Mouse (Mus musculus) kidney, adult 11 months (tissue): ENCODE results near the gene Rims1.

Experiments used
- DNase-seq: peaks from one replicate; pipeline ENCODE4 v3.0.0; 2022

Rims1 gene

DNA sequence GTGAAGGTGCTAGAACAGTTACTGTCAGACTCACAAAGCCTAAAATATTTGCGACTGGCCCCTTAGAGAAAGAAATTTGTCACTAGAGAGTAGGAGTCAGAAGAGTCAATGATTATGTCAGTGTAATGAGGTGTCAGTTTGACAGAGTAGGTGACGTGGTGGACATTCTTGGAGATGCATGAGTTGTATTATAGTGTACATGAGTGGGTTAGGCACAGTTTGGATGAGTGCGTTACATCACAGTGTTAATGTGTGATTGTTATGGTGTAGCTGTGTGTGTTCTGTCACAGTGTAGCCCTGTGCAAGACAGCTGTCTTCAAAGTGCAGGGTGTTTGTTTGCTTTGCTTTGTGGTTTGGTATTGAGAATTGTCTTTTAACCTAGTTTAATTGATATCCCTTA lies 226.3 kb downstream of the Rims1 start:
- DNase-seq, result no peak

DNA sequence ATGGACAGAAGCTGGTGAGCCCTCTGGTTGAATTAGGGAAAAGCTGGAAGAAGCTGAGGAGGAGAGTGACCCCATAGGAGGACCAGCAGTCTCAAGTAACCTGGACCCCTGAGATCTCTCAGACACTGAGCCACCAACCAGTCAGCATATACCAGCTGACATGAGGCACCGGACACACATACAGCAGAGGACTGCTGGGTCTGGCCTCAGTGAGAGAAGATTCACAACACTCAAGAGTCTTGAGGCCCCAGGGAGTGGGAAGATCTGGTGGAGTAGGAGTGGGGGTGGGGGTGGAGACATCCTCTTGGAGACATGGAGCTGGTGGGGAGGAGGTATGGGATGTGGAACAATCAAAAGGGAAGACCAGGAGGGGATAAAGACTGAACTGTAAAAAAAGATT lies 233.1 kb downstream of the Rims1 start:
- no peak for DNase-seq

DNA sequence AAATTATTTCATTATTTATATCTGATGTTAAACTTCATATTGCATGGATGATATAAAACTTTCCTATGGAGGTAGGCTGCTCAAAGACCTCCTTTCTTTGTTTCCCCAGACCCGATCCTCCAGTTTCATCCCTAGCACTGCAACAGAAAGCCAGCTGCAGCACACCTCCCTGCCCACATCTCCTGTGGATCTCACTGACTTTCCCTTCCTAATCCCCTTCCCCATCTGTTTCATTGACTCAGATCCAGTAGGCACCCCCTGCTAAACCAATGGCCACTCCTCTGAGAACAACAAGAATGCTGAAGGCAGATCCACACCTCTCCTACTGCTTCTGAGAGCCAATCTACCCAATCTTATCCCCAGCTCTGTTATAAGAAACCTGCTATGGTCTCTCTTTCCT lies 259.5 kb downstream of the Rims1 start:
- no peak for DNase-seq

- no peak for DNase-seq
These were observed 267.7 kb downstream of the Rims1 start for GRCm38 (mm10) chr1:22538129-22538528.

DNA sequence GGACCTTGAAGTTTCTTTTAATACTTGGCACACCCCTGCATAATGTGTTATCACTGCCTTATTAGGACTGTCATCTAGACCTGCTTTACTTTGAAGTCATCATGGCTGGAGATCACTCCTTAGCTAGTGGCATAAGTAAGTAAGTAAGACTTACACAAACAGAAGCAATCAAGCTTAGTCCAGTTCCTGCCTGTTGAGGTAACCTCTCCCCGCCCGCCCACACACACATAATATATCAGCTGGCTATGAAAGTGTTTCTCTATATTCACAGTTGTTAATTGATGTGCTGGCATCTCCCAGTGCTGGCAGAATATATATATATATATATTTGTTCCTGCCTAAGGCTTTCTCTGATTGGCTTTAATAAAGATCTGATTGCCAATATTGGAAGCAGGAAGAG lies 269.0 kb downstream of the Rims1 start:
- DNase-seq, result no peak

GRCm38 (mm10) chr1:22535049-22535448 lies 270.7 kb downstream of the Rims1 start:
- no peak for DNase-seq

DNA sequence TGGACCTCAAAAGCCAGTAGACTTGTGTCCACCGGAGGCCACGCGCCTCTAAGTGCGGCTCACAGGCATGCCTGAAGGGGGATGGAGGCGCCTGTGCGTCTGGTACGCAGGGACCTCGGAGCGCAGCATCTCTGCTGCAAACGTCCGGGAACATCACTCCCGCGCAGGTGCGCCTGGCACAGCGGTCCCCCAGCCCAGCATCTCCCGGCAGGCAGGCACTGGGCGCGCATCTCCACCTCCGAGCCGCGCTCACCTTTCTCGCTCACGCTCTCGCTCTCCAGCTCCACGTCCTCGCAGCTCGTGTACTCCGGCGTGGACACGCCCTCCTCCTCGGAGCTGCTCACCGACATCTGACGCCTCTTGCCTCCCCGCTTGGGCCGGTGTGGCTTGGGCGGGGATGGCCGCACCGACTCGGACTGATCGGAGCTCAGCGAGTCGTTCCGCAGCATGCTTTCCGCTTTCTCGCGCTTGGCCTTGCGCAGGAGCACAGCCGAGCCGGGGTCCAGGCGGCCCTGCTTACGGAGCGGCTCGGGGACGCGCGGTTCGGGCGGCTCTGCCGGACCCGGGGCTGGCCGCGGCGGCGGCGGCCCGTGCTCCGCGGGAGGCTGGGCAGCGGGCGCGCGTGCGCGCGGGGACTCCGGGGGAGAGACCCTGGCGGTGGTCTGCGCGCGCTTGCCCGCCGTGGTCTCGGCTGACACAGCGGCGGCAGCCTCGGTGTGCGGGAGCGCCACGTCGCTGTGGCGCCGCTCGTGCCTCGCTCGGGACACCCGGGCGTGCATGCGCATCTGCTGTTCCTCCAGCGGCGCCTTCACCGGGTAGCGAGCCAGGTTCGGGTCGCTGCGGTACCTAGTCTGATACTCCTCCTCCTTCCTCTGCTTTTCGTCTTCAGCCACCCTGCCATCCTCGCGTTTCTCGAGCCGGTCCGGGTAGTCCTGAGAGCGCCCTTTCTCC lies 272.4 kb downstream of the Rims1 start:
- DNase-seq, result no peak

DNA sequence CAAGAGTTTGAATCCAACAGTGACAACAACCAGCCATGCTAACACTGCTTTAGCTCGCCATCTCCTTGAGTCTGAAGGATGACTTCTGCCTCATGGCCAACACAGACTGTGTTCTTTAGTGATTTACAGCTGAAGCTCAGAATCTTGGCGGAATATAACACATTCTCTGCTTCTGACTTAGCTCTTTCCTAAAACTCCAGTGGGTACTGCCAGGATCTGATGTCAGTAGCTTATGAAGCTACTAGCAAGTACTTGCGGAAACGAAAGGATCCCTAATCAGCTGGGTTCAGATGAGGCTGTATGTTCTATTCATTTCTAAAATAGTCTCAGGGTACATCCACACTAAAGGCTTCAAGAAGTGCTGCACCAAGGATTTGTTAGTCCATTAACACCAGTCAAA lies 290.7 kb downstream of the Rims1 start:
- no peak for DNase-seq

DNA sequence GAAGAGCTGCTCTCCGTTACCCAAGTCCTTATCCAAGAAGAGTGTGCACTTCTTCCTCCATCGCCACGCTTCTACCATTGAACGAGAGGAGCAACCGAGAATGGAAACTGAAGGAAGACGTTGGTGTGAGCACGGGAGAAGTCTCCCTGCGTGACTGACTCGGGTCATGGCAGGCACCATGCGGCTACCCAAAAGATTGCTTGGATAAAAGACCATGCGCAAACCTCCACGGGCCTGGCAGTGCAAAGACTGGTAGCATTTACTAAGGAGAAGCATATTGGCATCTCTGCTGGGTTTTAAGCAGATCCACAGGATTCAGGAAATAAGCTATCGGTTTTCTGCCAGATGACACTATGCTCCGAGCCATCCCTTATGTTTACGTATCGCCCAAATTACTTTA lies 293.4 kb downstream of the Rims1 start:
- DNase-seq, result no peak

DNA sequence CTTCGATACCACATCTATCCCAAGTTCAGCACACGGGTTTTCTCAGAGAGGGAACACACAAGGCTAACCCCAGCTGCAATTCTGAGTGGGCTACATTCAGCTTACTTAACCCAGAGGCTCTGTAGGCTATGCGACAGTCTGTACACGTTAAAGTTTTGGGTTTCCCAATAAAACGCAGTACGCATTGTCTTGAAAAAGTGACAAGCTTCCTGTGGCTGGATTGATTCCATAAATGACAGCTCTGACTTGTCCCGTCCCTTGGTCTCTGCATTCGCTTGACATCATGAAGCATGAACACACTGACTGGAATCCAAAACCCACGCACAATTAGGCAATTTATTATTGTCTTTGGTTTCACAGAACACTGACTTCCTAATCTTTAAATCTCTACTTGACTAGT lies 294.2 kb downstream of the Rims1 start:
- no peak for DNase-seq

DNA sequence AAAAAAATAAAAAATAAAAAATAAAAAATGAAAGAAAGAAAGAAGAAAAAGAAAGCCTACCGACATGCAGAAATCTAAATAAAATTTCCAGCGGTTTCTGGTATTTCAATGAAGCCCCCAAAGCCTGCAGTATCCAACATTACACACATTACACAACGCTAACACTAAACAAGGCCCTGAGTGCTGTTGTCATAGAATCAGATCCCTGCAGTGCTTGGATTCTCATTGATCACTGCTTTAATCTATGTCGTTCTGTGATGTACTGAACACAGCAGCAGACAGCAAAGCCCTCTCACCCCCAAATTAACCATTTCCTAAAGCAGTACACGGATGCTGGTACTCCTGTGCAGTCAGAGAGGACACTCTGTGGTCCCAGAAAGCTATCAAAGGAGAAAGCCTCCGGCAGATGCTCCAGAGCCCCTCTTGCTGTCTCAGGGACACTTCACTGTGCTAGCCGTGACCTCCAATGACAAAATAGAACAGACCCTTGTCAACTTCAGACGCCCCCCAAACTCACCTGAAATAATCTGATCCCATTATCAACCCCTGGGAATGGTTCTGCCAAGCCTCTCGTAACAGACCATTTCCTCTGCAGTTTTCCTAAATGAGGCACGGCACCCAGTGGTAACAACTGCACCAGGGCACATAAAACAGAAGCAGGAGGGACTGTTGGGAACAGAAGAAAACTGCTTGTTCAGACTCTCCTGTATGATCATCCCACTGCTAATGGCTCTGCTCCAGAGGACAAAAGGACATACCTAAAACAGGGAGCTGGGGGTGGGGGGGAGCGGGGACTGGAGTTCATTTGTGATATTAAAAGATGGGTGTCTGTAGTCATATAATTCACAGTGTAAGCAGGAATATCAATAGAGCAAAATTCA lies 296.8 kb downstream of the Rims1 start:
- no peak for DNase-seq

DNA sequence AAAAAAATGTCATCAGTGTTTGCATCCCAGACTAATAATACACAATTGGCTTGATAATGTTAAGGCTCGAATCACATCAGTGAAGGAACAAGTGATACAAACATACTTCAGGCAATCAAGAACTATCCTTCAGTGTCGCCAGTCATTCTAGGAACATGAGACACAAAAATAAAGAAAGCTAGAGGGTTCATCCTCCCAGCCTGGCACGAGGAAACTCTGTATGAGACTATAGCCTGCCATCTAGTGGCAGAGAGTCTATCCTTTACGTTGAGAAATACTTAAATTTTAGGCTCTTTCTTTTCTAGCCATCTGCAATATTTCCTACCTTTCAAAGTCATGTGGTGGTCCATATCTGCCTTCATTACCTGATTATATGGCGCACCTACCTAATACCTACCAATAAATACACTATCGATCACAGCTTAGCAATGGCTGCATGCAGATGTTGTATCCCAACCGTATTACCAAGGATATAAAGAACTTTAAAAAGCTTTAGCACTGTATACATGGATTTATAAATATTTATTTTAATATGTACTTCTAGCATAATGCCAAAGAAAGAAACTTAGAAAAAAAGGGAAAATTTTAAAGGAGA lies 318.4 kb downstream of the Rims1 start:
- DNase-seq, result no peak

GRCm38 (mm10) chr1:22476220-22476619 lies 329.6 kb downstream of the Rims1 start:
- DNase-seq, result no peak

GRCm38 (mm10) chr1:22467033-22467432 lies 338.8 kb downstream of the Rims1 start:
- DNase-seq, result no peak

DNA sequence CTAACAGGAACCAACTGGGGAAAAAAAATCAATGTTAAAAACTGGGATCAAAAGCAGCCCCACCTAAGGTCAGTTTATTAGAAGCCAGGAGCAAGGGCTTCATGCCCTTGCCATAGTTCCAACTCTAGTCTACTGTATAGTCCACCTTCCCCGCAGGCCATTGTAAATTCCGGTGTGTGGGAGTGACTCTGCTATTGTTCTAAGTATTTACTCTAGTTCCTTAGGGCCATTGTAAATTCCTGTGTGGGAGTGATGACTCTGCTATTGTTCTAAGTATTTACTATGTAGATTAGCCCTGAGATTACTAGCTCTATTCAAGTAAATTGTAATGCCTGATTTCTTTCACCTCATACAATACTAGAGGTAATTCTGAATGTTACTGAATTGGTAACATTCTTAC lies 339.2 kb downstream of the Rims1 start:
- no peak for DNase-seq

DNA sequence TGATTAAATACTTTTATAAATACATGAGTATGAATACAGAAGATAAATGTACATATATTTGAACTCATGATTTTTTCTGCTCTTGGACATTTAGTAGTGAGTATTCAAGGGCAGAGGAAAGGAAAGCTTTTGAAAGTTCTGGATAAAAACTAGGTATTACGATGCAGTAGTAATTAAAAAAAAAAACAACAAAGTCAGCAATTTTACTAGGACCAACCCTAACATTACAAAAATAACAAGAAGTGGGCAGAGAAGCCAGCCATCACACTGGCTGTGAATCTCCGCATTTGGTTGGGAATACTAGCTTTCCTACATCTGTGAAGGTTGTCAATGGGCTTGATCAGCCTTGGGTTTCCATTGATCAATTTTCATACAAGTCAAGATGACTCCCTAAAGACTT lies 381.8 kb downstream of the Rims1 start:
- DNase-seq, result no peak

- DNase-seq, result no peak
These were observed 383.7 kb downstream of the Rims1 start for GRCm38 (mm10) chr1:22422102-22422501.

DNA sequence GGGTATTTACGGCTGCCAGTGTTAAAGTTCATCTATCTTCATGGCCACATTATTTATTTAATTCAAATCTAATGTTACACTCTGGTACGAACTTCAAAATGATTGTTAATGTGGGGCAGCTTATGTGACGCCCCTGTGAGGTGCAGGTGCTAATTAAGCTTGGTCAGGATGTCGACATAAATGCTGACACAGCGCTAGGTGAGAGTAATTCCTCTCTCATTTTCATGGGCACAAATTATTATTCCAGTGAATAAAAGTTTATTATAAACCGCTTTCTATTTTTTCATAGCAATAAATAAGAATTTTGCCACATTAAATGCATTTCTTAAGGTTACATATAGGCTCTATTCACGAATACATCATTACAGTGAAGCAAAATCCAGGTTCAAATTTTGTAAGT lies 395.6 kb downstream of the Rims1 start:
- no peak for DNase-seq

DNA sequence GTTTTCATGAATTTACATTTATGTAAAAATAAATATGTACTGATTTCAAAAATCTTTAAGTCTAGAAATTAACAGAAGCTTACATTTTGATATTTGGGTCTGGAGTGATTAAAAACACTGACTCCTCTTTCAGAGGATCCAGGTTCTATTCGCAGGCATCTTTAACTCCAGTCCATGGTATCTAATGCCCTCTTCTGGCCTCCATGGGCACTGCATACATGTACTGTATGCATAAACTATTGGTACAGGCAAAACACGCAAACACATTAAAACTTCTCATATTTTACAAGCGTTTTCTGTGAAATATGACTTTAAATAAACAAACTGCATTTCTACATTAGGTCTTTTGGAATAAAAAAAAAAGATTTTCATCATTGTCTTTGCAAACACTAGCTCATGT lies 419.4 kb downstream of the Rims1 start:
- no peak for DNase-seq

DNA sequence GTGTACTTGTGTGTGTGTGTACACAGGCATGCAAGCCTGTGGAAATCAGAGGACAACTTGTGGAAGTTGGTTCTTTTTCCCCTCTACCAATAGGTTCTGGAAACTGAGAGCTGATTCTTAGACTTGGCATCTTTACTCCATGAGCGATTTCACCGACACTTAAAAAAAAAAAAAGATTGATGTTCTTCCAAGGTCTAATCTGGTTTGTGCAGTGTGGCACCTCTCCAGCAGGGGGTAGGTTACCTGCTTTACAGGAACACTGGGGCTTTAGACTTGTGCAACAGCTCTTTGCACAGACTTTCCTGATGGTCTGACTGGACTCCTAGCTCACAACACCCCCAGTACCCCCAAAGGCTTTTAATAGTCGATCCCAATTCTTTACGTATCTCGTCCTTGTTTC lies 428.1 kb downstream of the Rims1 start:
- no peak for DNase-seq

- no peak for DNase-seq
These were observed 428.7 kb downstream of the Rims1 start for GRCm38 (mm10) chr1:22377062-22377461.

- DNase-seq, result no peak
These were observed 449.6 kb downstream of the Rims1 start for GRCm38 (mm10) chr1:22356209-22356608.

DNA sequence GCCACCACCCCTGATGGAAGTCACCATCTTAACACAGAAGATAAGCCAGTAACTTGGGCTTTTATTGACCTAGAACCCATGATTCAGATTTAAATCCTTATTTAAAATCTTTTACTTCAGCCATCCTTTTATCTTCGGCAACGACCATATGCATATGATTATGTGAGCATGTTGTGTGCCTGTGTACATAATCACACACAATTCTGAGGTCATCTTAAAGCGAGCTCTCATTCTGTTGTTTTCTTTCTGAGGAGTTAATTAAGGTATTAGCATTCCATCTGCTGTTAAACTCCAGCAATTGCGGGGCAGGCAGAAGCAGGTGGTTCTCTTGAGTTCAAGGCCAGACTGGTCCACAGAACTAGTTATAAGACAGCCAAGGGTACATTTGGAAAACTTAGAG lies 452.1 kb downstream of the Rims1 start:
- DNase-seq, result no peak

GRCm38 (mm10) chr1:22338914-22339313 lies 466.9 kb downstream of the Rims1 start:
- DNase-seq, result no peak
